Mouse (Mus musculus): ENCODE results near the gene Tpst2.

Tpst2 gene

DNA sequence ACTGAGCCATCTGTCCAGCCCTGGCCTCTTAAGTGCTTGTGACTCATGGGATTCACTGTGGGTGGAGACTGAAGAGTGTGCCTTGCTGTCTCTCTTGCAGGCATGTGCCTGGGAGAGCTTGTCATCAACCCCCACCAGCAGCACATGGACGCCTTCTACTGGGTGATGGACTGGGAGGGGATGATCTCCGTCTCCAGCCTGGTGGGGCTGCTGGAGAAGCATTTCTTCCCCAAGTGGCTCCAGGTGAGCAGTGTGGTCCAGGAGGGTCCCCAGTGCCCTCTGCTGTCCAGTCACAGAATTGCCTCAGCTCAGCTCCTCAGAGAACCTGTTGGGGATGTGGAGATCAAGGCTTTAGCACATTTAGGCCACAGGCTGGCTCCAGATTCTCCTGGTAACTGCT lies 59.0 kb downstream of the Tpst2 start:
- no peak for DNase-seq (ENCODE audit: low read depth, low spot score)

DNA sequence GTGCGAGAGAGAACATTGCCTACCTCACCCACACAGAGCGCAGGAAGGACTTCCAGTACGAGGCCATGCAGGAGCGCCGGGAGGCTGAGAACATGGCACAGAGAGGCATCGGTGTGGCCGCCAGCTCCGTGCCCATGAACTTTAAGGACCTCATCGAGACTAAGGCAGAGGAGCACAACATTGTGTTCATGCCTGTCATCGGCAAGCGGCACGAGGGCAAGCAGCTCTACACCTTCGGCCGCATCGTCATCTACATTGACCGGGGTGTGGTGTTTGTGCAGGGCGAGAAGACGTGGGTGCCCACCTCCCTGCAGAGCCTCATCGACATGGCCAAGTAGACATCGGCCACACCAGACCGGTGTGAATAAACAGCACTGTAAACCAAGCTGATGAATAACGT lies 60.5 kb downstream of the Tpst2 start:
- DNase-seq (ENCODE audit: low read depth, low spot score), result no peak

DNA sequence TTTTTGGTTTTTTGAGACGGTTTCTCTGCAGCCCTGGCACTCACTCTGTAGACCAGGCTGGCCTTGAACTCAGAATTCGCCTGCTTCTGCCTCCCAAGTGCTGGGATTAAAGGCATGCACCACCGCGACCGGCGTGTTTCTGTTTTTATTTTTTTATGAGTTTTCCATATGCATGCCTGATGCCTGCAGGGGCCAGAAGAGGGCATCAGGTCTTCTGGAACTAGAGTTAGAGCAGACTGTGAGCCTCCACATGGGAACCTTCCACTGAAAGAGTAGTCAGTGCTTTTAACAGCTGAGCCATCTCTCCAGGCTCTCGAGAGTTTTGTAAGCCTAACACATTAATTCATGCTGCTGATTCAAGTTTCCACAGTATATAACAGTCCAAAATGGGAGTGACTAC lies 62.7 kb downstream of the Tpst2 start:
- no peak for DNase-seq (ENCODE audit: low read depth, low spot score)

DNA sequence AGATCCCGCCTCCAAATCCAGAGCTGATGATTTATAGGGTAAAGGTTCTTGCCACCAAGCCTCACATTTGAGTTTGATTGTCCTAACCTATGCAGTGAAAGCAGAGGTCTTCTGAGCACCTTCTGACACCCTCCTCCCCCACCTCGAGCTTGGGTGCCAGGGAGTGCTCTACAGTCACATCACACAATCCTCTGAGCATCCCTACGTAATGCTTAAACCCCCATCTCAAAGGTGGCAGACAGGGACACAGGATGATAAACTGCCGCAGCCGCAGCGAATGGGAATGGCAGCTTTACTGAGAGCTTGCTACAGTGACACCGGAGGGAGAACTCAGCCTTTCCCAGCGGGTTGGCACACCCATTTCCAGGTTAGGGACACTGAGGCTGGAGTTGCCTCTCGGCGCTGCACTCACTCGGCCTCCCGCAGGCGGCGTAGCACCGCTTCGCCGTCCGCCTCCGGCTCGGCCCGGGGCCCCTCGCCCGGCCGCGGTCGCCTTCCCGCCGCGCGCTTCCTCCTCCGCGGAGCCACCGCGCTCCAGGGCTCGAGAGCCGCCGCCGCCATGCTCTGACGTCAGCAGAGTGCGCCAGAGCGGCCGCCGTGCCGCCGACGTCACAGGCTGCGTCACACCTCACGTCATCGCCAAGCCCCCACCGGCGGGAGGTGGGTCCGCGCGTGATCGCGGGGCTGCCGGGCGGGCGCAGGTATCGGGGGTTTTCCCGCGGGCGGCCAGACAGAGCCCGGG lies 66.1 kb downstream of the Tpst2 start, which contains the start of the genes Srrd and Hps4:
Gene Srrd (minus strand): TSS at position 578 of the 742 bp plus-strand sequence.
Gene Hps4 (plus strand): TSS at position 621 of the 742 bp plus-strand sequence.
- DNase-seq (ENCODE audit: low read depth, low spot score), result peak; percentile 73

DNA sequence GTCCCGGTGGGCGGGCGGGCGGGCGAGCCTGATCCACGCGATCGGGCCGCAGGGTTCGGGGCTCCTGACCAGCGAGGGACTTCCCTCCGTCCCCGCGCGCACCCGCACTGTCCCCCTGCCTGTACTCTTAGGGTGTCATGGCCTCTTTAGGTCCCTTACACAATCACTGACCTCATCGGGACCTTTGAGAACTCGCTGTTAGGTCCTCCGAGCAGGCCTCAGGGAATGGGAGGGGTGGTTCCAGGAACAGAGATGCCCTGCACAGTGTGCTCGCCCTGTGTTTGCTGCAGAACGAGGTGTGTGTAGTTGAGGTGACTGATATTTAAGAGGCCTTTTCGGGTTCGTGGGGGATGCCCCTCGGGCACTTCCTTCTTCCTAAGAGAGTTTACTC lies 66.7 kb downstream of the Tpst2 start:
- DNase-seq (ENCODE audit: low read depth, low spot score), result no peak

DNA sequence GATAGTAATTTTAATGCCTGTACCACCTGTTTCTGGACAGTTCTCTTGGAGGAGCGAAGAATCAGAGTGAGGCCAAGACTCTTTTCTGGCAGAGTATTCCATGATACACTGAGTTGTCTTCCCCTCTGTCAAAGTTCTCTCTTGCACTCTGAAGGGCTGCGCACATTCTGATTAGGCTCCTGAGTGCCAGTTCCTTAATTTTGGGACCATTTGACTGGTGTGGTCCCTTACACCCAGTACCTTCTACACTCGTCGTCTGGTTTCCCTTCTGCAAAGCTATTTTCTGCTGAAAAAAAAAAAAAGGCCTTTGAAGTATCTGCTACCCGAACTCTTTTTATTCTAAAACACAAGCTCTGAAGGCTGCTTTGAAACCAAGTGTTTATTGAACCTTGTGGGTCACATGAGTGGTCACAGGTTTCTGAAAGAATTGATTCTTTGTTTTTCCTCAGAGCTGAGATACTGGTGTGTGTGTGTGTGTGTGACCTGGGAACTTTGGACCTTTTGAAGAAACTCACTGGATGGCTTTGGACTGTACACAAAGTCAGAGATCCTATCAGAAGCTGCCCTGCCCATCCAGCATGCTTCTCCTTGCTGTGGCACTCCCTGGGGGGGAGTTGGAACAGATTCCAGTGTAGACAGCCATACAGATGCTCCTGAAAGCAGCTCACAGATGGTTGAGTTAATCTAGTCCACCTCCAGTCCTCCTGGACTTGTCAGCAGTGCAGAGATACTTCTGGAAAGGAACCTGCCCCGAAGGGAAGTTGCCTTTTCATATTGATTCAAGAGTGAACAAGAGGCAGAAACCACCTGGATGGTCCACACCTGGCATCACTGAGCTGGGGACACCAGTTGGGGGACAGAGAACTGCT lies 67.8 kb downstream of the Tpst2 start:
- DNase-seq (ENCODE audit: low read depth, low spot score), result no peak

DNA sequence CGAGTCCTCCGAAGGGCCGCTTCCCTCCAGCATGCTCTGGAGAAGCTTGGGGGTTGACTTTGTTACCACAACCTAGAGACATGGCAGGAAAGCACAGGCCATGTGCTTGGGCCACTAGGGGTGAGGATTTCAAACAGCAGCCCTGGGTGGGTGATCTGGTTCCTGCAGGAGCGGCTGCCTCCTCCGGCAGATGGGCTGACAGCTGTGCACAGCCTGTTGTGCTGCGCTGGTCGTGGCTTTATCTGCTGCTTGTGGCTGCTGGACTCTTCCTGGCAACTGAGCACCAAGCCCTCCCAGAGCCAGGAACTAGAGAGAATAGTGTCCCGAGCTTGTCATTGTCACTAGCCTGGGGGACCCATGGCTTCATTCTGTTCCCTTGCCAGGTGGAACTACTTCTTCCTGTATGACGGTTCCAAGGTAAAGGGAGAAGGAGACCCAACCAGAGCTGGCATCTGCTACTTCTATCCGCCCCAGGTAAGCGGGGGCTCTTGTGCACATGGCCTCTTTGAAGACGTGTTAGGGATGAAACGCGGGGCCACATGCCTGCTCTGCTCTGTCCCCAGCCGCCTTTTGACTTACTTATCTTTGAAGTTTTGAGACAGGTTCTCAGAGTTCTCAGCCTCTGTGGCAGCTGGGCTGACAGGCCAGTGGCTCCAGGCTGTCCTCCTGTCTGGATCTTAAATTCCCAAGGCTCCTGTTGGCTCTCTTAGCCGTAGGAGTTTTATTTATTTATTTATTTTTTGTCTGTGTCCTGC lies 69.9 kb downstream of the Tpst2 start:
- DNase-seq (ENCODE audit: low read depth, low spot score), result no peak

DNA sequence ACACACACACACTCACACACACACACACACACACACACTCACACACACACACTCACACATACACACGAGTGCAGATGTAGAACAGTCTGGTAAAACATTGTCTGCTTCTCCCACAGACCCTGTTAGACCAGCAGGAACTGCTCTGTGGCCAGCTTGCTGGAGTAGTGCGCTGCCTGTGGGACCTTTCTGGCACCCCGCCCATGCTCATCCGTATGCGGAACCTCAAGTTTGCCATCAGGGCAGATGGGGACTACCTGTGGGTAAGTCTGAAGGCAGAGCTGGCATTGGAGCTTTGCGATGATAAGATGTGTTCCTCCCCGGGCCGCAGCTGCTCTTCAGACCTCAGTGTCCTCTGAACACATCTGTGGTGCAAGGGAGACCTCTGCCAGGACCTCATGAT lies 72.7 kb downstream of the Tpst2 start:
- DNase-seq (ENCODE audit: low read depth, low spot score), result no peak

DNA sequence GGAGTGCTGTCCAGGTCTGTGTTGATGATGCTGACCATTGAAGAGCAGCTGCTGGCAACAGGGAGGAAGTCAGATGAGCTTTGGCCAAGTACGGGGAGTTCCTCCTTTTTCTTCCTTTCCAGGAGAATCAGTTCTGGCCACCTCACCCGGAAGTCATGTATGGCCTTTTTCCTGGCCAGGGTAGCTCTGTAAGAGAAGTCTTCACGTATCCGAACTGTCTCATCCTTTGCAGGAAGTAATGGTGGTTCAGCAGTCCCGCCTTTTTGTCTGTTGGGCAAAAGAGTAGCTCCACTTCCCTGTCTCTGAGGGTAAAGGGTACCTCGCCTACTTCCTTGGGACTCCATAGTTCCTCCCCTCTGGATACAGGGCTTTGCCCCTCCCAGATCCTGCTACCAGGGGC lies 79.0 kb downstream of the Tpst2 start:
- no peak for DNase-seq (ENCODE audit: low read depth, low spot score)

DNA sequence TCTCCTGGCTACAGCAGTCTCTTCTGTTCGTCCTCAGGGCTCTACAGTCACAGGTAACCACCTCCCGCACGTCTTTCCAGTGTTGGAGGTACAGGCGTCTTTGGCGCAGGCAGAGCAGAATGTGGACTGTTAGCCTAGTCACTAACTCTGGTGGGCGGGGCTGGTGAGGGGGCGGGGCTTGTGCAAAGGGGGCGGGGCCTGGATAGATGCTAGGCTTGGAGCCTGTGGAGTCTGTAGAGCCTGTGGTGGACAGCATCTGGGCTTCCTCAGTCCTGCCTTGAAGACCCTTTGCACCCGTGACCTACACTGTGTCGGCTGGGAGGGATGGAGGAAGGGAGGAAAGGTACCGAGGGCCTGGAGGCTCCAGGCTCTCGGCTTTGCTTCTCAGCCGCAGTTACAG lies 79.4 kb downstream of the Tpst2 start, which contains the start of gene Gm6583:
Gene Gm6583 (minus strand): TSS at position 124 of the 400 bp plus-strand sequence.
- DNase-seq (ENCODE audit: low read depth, low spot score), result no peak

DNA sequence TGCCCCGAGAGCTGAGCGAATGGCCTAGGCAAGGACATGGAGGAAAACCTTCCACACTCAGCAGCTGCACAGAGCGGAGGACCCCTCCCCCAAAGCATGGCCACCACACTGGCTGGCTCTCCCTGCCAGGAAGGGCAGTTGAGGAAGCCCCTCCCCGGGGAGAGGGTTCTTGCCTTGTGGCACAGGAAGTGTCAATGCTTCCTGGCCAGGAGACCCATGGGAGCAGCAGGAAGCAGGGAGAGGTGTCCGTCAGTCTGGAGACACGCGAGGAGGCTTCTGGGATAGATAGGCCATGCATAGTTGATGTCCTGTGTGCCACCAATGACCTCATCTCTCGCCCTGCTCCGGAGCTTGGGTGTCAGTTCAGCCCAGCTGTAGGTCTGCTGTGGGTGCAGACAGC lies 79.8 kb downstream of the Tpst2 start:
- DNase-seq (ENCODE audit: low read depth, low spot score), result no peak

DNA sequence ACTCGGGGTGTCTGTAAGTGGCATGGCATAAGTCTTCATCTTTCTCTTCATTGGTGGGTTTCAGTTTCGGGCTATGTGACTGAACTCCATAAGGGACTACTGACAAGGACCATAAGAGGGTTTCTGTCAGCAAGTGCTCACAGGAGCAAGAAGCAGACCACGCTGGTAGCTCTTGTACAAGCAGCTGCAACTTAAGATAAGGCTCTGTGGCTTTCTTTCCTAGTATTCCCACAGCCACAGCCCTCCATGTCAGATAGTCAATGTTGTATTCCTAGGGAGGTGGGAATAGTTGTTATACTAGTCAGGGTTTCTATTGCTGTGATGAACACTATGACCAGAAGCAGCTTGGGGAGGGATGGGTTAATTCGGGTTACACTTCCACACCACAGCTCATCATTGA lies 83.0 kb downstream of the Tpst2 start:
- DNase-seq (ENCODE audit: low read depth, low spot score), result no peak

DNA sequence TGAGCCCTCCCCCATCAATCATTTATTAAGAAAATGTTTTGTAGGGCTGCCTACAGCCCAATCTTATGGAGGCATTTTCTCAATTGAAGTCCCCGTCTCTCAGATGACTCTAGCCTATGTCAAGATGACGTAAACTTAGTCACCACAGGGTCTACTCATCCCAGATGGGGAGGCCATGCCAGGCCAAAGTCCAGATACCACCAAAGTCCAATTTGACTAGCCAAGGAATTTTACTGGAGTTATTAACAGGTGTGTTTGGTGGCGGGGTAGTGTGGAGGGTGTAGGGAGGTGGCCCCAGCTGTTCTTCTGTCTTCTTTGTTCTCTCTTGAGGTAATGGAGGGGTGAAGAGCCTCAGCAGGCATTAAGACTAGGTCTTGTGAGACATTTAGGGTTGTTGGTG lies 83.6 kb downstream of the Tpst2 start:
- DNase-seq (ENCODE audit: low read depth, low spot score), result no peak

DNA sequence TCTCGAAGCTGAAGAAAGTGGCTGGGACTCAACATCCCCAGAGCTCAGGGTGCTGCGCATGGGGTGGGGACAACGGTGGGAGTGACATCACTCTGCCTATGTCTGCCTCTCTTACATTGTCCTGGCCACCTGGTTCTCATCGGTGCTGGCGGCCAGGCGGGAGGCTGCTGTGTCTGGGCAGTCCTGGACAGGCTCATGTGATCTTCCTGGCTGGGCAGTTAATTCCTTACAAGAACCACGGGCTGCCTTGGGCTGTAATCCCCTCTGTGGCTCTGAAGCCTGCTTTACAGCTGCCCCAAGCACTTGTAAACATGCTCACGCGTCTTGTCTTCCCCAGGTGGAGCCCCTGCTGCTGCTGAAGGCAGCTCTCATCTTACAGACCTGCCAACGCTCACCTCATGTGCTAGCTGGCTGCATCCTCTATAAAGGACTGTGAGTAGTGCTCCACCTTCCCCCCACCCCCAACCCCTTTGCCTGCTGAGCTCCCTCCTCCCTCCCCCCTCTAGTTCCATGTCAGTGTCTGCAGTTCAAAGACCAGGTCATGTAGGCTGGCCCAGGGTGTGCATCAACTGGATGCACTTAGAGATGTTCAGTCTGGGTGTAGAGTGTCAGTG lies 87.8 kb downstream of the Tpst2 start:
- DNase-seq (ENCODE audit: low read depth, low spot score), result no peak
